Mouse (Mus musculus) stomach, embryonic 16.5 days (tissue): ENCODE measurements around the gene Nuak1. TPM values are rescaled to one million over a fixed set of nuclear protein-coding genes. Genes with fewer than 3 reads are reported as not detected.

Source experiments
- ATAC-seq: fragments of 200-750 bp; cut with Nextera tagmentation; 2 replicates; pipeline ENCODE4 v1.8.0; 2017; ENCODE audit warnings: moderate number of reproducible peaks, moderate TSS enrichment; ENCODE audit not compliant: insufficient read depth, low FRiP score
- H3K27ac ChIP-seq: fragments of 300-500 bp; sonication (generic); 2 replicates; pipeline ENCODE4 v1.5.1; 2014; ENCODE audit warnings: low read length
- H3K27me3 ChIP-seq: fragments of 300-500 bp; sonication (generic); 2 replicates; pipeline ENCODE4 v1.6.1; 2014; ENCODE audit warnings: low read length, control low read depth, mixed read lengths; ENCODE audit not compliant: control insufficient read depth, insufficient read depth
- H3K36me3 ChIP-seq: fragments of 300-500 bp; sonication (generic); 2 replicates; pipeline ENCODE4 v1.6.1; 2014; ENCODE audit warnings: low read length; ENCODE audit not compliant: control insufficient read depth, insufficient read depth
- H3K4me1 ChIP-seq: fragments of 300-500 bp; sonication (generic); 2 replicates; pipeline ENCODE4 v1.6.1; 2014; ENCODE audit warnings: low read length, control low read depth, mixed read lengths; ENCODE audit not compliant: control insufficient read depth, insufficient read depth
- H3K4me2 ChIP-seq: fragments of 300-500 bp; sonication (generic); 2 replicates; pipeline ENCODE4 v1.6.1; 2014; ENCODE audit warnings: low read depth, low read length, mixed read lengths
- H3K4me3 ChIP-seq: fragments of 300-500 bp; sonication (generic); replicated peaks from 2 replicates; pipeline ENCODE4 v1.5.1; 2014; ENCODE audit warnings: mild to moderate bottlenecking, low read length
- H3K9ac ChIP-seq: fragments of 300-500 bp; sonication (generic); 2 replicates; pipeline ENCODE4 v1.6.1; 2014; ENCODE audit warnings: low read length
- H3K9me3 ChIP-seq: fragments of 300-500 bp; sonication (generic); replicated peaks from 2 replicates; pipeline ENCODE4 v1.6.1; 2016; ENCODE audit warnings: low read length, control low read depth; ENCODE audit not compliant: control insufficient read depth
- WGBS: fragments of 180-500 bp; shearing (Covaris S2); extraction: QIAGEN DNeasy Blood & Tissue Kit; methylation state at CpG from one replicate; pipeline ENCODE4 v1.1.7; 2014; 5-methylcytosine and 5-hydroxymethylcytosine counted together
- polyA plus RNA-seq: library from polyadenylated mRNA; unstranded; fragments of >200 nt; fragmentation: Nextera tagmentation; extraction: Ambion mirVana; gene quantifications from 2 replicates; pipeline ENCODE4 v1.2.1, GENCODE M21; 2015

The Nuak1 gene
- polyA plus RNA-seq, 1 experiment from 2014 or later, result 1.1 TPM

DNA sequence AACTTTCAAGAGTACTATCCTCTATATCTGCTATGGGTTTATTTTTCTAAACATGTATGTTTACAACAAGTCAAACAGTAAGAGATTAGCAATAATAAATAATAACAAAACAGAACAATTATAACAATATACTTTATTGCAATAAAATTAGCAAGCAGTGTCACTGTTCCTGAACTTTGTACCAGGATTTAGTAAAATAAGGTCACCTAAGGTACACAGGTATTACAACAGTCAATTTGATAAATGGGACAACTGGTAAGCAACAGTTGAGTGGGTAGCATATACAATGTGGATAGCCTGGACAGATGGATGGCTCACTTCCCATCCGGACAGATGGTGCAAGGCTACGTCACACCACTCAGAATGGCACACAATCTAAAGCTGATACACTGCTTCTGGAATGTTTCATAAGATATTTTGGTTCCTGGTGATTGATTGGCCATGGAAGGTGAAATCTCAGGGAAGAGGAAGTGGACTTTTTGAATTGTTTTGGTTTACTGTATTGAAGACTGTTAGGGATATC, 59.1 kb downstream of the Nuak1 start:
- Histone ChIP-seq H3K4me3 (no peak overlapping the region), H3K27me3 (no peaks in the 10 kb centered on the region), H3K9me3 (no peaks in the 10 kb centered on the region), H3K27ac (no peak overlapping the region), H3K36me3 (no peaks in the 10 kb centered on the region), H3K9ac (no peak overlapping the region), H3K4me2 (no peak overlapping the region), H3K4me1 (peaks cover 17% of the 10 kb centered on the region)
- 75% methylated on average over 2 of the region's 2 CpGs for WGBS
- no peak for ATAC-seq

DNA sequence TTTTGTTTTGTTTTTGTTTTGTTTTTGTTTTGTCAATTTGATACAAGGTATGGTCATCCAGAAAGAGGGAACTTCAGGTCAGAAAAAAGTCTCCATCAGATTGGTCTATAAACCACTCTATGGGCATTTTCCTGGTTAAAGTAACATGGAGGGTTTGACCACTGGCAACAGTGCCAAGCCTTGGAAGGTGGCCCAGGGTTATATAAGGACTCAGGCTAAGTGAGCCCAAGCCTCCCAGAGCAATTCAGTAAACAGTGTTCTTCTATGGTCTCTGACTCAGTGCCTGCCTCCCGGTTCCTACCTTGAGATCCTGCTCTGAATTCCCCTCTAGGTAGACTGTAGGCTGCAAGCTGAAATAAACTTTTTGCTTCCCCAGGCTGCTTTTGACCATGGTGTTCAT, 61.0 kb downstream of the Nuak1 start:
- no peaks in the 10 kb centered on the region for H3K9me3 ChIP-seq
- 88% methylated on average over 1 of the region's 1 CpGs for WGBS
- no peaks in the 10 kb centered on the region for H3K27me3 ChIP-seq
- H3K27ac ChIP-seq, result no peak overlapping the region
- ATAC-seq, result no peak
- peaks cover 16% of the 10 kb centered on the region for H3K4me1 ChIP-seq
- no peak overlapping the region for H3K9ac ChIP-seq
- no peak overlapping the region for H3K4me3 ChIP-seq
- no peaks in the 10 kb centered on the region for H3K36me3 ChIP-seq
- H3K4me2 ChIP-seq, result no peak overlapping the region

DNA sequence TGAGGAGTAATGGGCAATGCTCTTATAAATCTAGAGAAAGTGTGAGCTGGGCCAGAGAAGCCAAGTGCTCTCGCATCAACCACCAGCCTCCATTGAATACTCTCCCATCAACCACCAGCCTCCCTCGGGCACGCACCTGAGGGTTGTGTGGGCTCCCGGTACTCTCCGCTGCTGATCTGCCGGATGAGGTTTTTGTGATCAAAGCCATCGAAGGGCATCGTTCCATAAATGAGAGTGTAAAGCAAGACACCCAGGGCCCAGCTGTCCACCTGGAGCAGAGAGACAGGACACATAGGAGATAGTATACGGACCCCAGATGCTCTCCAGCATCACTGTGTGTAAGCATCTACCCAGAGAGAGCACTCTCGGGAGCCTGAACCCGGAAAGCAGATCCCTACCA, 62.4 kb downstream of the Nuak1 start:
- no peaks in the 10 kb centered on the region for H3K36me3 ChIP-seq
- WGBS, result 92% methylated on average over 11 of the region's 11 CpGs
- no peaks in the 10 kb centered on the region for H3K27me3 ChIP-seq
- H3K27ac ChIP-seq, result no peak overlapping the region
- H3K4me2 ChIP-seq, result no peak overlapping the region
- no peak overlapping the region for H3K4me3 ChIP-seq
- H3K9me3 ChIP-seq, result no peaks in the 10 kb centered on the region
- no peak overlapping the region for H3K9ac ChIP-seq
- peaks cover 2% of the 10 kb centered on the region; the same call in 1 of the 2 replicates for H3K4me1 ChIP-seq
- no peak for ATAC-seq

DNA sequence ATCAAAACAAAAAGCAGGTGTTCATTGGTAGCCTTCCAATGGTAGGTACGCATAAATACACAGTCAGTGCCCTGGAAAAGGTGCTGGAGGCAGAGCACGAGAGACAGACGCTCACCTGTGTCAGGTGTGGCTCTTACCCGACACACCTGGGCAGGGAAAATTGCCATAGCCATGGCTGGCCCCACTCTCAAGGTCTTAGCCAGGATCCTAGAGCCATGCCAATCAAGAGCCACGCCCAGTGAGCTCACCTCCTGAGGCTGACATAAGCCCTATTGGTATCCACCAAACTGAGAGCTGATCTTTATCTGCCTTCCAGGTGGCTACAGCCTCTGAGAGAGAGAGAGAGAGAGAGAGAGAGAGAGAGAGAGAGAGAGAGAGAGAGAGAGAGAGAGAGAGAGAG, 64.1 kb downstream of the Nuak1 start:
- H3K4me2 ChIP-seq, result no peak overlapping the region
- WGBS, result 83% methylated on average over 5 of the region's 5 CpGs
- H3K9ac ChIP-seq, result no peak overlapping the region
- no peaks in the 10 kb centered on the region for H3K27me3 ChIP-seq
- no peaks in the 10 kb centered on the region for H3K36me3 ChIP-seq
- H3K9me3 ChIP-seq, result no peaks in the 10 kb centered on the region
- H3K27ac ChIP-seq, result no peak overlapping the region
- no peak; the same call in 1 of the 2 replicates for ATAC-seq
- H3K4me1 ChIP-seq, result peaks cover 10% of the 10 kb centered on the region; the same call in 1 of the 2 replicates
- H3K4me3 ChIP-seq, result no peak overlapping the region

DNA sequence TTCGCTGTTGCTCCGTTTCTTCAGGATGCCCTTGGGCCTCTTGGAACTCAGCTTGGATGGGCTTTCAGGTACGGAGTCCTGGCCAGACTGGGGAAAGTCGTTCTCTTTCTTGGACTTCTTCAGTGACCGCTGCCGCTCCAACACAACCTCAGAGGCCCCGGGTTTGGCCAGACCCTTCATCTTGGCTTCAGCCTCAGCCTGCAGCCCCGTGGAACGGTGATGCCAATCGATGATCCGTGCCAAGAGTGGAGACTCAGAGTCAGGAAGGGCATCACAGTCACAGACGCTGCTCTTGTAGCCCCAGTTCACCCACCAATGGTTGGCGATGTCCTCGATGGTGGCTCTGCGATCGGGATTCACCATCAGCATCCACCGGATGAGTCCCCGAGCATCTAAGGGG, 65.4 kb downstream of the Nuak1 start:
- no peak overlapping the region for H3K4me2 ChIP-seq
- no peaks in the 10 kb centered on the region for H3K36me3 ChIP-seq
- ATAC-seq, result no peak
- H3K4me3 ChIP-seq, result no peak overlapping the region
- H3K27ac ChIP-seq, result no peak overlapping the region
- peaks cover 10% of the 10 kb centered on the region; the same call in 1 of the 2 replicates for H3K4me1 ChIP-seq
- H3K9me3 ChIP-seq, result no peaks in the 10 kb centered on the region
- WGBS, result 92% methylated on average over 18 of the region's 18 CpGs
- H3K9ac ChIP-seq, result no peak overlapping the region
- H3K27me3 ChIP-seq, result no peaks in the 10 kb centered on the region

DNA sequence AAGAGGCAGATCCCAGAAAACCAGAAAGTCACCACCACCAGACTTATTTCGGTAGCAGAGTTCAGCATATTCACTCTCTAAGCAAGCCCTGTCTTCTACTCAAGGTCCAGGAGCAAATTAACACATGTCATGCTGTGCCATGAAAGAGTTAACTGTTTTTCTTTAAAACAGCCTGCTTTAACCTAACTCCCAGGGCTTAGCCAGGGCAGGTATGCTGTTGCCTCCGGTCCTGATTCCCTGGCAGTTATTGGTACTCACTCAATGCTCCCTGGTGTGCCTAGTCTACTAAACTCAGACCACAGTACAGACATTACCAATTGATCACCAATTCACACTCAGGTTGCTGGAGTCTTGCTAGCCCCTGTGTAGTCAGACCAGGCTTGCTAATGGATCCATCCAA, 66.9 kb downstream of the Nuak1 start:
- Histone ChIP-seq H3K4me2 (no peak overlapping the region), H3K27me3 (no peaks in the 10 kb centered on the region), H3K9ac (no peak overlapping the region), H3K27ac (no peak overlapping the region), H3K36me3 (no peaks in the 10 kb centered on the region), H3K9me3 (no peaks in the 10 kb centered on the region), H3K4me3 (no peak overlapping the region), H3K4me1 (peaks cover 10% of the 10 kb centered on the region; the same call in 1 of the 2 replicates)
- WGBS, result 85% methylated on average over 2 of the region's 2 CpGs
- no peak for ATAC-seq

DNA sequence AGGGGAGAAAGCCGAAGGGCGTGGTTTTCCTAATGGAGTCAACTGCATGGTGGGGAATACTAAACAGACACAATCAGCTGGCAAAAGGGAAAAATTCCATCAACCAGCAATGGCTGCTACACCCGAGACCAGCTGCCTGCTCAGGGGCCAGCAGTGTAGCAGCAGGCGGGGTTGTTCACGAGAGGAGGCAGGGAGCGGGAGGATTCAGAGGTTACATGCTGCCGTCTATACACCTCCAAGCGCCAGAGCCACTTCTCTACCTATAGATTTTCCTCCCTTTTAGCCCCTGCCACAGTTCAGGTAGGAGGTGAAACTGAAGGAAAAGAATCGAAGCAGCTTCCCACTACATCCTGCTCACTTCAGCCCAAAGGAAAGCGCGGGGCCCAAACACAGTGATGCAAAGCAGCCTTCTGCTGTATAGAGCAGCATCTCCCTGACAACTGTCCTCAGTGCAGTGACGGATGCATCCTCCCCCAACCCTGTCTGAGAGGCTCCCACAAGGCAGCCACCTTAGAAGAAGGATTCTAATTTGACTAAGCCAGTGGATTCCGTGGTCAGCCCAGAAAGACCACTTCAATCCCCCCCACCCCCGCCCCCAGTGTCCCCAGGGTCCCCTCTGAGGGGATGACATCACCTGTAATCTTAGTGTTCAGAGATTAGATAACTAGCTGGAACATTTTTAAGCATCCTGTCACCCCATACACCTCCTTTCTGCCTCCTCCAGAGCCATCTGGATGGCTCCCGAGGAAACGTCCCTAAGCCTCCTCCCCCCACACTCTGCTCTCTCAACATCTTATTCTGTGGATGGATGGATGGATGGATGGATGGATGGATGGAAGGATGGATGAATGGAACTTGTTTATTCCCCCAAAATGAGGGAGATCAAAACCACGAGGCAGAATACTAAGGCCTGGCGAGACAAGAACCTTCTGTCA, 68.0 kb downstream of the Nuak1 start:
- Histone ChIP-seq H3K27me3 (no peaks in the 10 kb centered on the region), H3K4me1 (peaks cover 10% of the 10 kb centered on the region; the same call in 1 of the 2 replicates), H3K9me3 (no peaks in the 10 kb centered on the region), H3K27ac (no peak overlapping the region), H3K9ac (no peak overlapping the region), H3K4me2 (no peak overlapping the region), H3K36me3 (no peaks in the 10 kb centered on the region), H3K4me3 (no peak overlapping the region)
- WGBS, result 43% methylated on average over 18 of the region's 18 CpGs
- ATAC-seq, result no peak

DNA sequence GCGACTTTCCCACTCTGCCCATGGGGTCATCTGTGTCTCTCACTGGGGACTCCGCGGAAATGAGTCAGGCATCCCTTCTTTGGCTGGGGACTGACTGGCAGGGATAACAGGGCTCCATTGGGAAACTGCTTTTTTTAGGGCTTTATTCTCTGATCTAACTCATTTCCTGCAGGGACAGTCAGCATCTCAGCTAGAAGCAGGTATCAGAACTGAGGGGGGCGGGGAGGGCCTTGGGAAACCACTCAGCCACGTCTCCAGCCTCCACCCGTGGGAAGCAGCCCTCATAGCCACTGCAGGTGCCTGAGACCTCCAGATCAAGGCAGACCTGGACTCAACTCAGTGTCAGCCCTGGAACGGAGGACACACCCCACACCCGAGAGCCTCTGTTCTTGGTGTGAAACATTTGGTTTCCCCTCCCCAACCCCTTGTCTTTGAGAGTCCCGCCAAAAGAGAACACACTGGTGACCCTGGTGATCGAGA, 68.7 kb downstream of the Nuak1 start:
- no peak for ATAC-seq
- no peak overlapping the region for H3K9ac ChIP-seq
- H3K27ac ChIP-seq, result no peak overlapping the region
- no peaks in the 10 kb centered on the region for H3K36me3 ChIP-seq
- no peak overlapping the region for H3K4me2 ChIP-seq
- 37% methylated on average over 10 of the region's 10 CpGs for WGBS
- no peak overlapping the region for H3K4me3 ChIP-seq
- no peaks in the 10 kb centered on the region for H3K9me3 ChIP-seq
- no peaks in the 10 kb centered on the region for H3K27me3 ChIP-seq
- H3K4me1 ChIP-seq, result peaks cover 10% of the 10 kb centered on the region; the same call in 1 of the 2 replicates

DNA sequence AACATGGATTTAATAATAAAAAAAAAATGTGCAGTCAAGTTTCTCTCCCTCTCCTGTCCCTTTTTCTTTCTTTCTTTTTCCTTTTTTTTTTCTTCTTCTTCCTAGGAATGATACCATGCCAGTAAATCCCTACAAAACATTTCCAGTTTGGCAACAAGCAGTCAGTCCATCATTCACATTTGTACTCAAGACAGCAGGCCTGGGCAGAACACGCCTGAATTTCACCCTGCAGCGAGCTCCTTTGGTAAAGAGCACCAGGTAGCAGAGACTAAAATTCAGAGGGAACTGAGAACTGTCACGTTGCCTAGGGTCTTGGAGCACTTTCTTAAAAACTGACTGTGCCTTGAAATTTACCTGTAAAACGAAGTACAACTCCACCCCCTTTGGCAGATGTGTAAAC, 69.2 kb downstream of the Nuak1 start:
- no peaks in the 10 kb centered on the region for H3K36me3 ChIP-seq
- H3K27ac ChIP-seq, result no peak overlapping the region
- H3K4me1 ChIP-seq, result peaks cover 10% of the 10 kb centered on the region; the same call in 1 of the 2 replicates
- H3K4me3 ChIP-seq, result no peak overlapping the region
- no peak overlapping the region for H3K9ac ChIP-seq
- H3K9me3 ChIP-seq, result no peaks in the 10 kb centered on the region
- no peak for ATAC-seq
- H3K4me2 ChIP-seq, result no peak overlapping the region
- 55% methylated on average over 4 of the region's 4 CpGs for WGBS
- H3K27me3 ChIP-seq, result no peaks in the 10 kb centered on the region
